Mouse (Mus musculus) liver, postnatal 0 days (tissue): Measurements from ENCODE around the gene Impg1.

Source experiments
- CTCF ChIP-seq: sonication (generic); IDR thresholded peaks from 2 replicates; pipeline ENCODE4 v1.5.1; 2016; ENCODE audit warnings: antibody characterized with exemption, low read depth
- EP300 ChIP-seq: IDR thresholded peaks from 2 replicates; pipeline ENCODE4 v1.6.1; 2016; ENCODE audit warnings: antibody characterized with exemption, low read depth, mild to moderate bottlenecking

DNA sequence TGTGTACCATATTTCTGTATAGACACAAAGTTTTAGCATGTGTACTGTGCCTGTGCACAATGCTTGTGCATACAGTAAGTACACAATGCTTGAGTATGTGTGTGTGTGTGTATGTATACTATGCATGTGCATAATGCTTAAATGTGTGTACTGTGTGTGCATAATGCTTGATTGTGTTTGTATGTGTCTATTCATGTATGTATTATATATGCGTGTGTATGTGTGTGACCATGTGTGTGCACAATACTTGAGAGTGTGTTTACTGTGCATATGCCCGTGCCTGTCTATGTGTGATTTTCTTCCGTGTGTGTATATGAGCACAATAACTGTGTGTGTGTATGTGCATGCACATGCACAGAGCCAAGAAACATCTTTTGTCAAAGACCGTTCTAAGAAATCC, 158.9 kb downstream of the Impg1 start:
- TF ChIP-seq CTCF (no peak), EP300 (no peak)
